Mouse (Mus musculus): ENCODE data around the gene Olfr193. TPM values are rescaled to one million over a fixed set of nuclear protein-coding genes. Genes with fewer than 3 reads are reported as not detected.
"Not testable (repeated sequence)": the region's sequence is repeated elsewhere in the genome, so short reads cannot be mapped to it uniquely, and the experiment has no call there.

Olfr193 gene
- polyA plus RNA-seq, 1 experiment from 2014 or later: not detected

DNA sequence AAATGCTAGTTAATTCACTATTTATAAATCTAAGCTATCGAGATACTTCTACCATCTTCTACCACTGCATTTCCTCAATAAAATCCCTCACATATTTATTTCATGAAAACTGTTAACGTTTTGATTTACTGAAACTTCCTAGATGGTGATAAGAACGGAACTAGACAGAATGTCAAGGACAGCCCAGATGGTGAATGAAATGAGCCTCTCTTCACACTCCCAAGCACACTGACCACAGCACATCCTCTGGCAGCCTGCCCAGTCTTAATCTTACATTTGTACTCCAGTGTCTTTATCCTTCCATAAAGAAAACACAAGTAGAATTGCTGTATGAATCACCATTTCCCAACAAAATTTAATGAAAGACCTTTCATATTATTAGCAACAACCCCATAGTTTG lies 49.3 kb downstream of the Olfr193 start:
- H3K36me3 ChIP-seq; H3K9me3 ChIP-seq; ATAC-seq (ENCODE audit: low FRiP score, low read depth); H3K4me2 ChIP-seq (replicated peaks); H3K4me3 ChIP-seq; H3K27me3 ChIP-seq; H3K4me1 ChIP-seq; H3K9ac ChIP-seq (replicated peaks); H3K27ac ChIP-seq (replicated peaks): not testable (repeated sequence)
- WGBS: 74% methylated on average over 3 of the region's 3 CpGs

Other genes starting within 250 kb of the Olfr193 start
- not detected in 2 replicates for gene Olfr177, start 237.1 kb downstream of the Olfr193 start, polyA plus RNA-seq (2016; fragmentation: Nextera tagmentation; extraction: Ambion mirVana)
- gene Olfr178, start 219.8 kb downstream of the Olfr193 start, polyA plus RNA-seq (2016; fragmentation: Nextera tagmentation; extraction: Ambion mirVana): not detected in 2 replicates
- not detected in 2 replicates for gene Olfr181, start 183.1 kb downstream of the Olfr193 start, polyA plus RNA-seq (2016; fragmentation: Nextera tagmentation; extraction: Ambion mirVana)
- gene Olfr180, start 182.5 kb downstream of the Olfr193 start, polyA plus RNA-seq (2016; fragmentation: Nextera tagmentation; extraction: Ambion mirVana): not detected in 2 replicates
- gene Olfr183, start 116.5 kb downstream of the Olfr193 start, polyA plus RNA-seq (2016; fragmentation: Nextera tagmentation; extraction: Ambion mirVana): not detected in 2 replicates
- gene Olfr186, start 81.6 kb downstream of the Olfr193 start, polyA plus RNA-seq (2016; fragmentation: Nextera tagmentation; extraction: Ambion mirVana): not detected in 2 replicates
- not detected in 2 replicates for gene Olfr187, start 72.1 kb downstream of the Olfr193 start, polyA plus RNA-seq (2016; fragmentation: Nextera tagmentation; extraction: Ambion mirVana)
- not detected in 2 replicates for gene Olfr190, start 33.9 kb downstream of the Olfr193 start, polyA plus RNA-seq (2016; fragmentation: Nextera tagmentation; extraction: Ambion mirVana)
- not detected in 2 replicates for gene Olfr191, start 22.1 kb downstream of the Olfr193 start, polyA plus RNA-seq (2016; fragmentation: Nextera tagmentation; extraction: Ambion mirVana)
- gene Olfr194, start 9.2 kb upstream of the Olfr193 start, polyA plus RNA-seq (2016; fragmentation: Nextera tagmentation; extraction: Ambion mirVana): not detected in 2 replicates
- gene Olfr195, start 35.2 kb upstream of the Olfr193 start, polyA plus RNA-seq (2016; fragmentation: Nextera tagmentation; extraction: Ambion mirVana): not detected in 2 replicates
- not detected in 2 replicates for gene Olfr196, start 58.6 kb upstream of the Olfr193 start, polyA plus RNA-seq (2016; fragmentation: Nextera tagmentation; extraction: Ambion mirVana)
- not detected in 2 replicates for gene Olfr198, start 91.7 kb upstream of the Olfr193 start, polyA plus RNA-seq (2016; fragmentation: Nextera tagmentation; extraction: Ambion mirVana)
- not detected in 2 replicates for gene Olfr199, start 107.9 kb upstream of the Olfr193 start, polyA plus RNA-seq (2016; fragmentation: Nextera tagmentation; extraction: Ambion mirVana)
- not detected in 2 replicates for gene Olfr201, start 160.8 kb upstream of the Olfr193 start, polyA plus RNA-seq (2016; fragmentation: Nextera tagmentation; extraction: Ambion mirVana)
- not detected in 2 replicates for gene Olfr202, start 174.9 kb upstream of the Olfr193 start, polyA plus RNA-seq (2016; fragmentation: Nextera tagmentation; extraction: Ambion mirVana)
- gene Olfr203, start 187.0 kb upstream of the Olfr193 start, polyA plus RNA-seq (2016; fragmentation: Nextera tagmentation; extraction: Ambion mirVana): not detected in 2 replicates
- not detected in 2 replicates for gene Olfr204, start 206.4 kb upstream of the Olfr193 start, polyA plus RNA-seq (2016; fragmentation: Nextera tagmentation; extraction: Ambion mirVana)
- gene Olfr205, start 219.3 kb upstream of the Olfr193 start, polyA plus RNA-seq (2016; fragmentation: Nextera tagmentation; extraction: Ambion mirVana): not detected in 2 replicates
- gene Olfr206, start 237.4 kb upstream of the Olfr193 start, polyA plus RNA-seq (2016; fragmentation: Nextera tagmentation; extraction: Ambion mirVana): not detected in 2 replicates